Mouse (Mus musculus): ENCODE results near the gene Sf3a2. TPM values are rescaled to one million over a fixed set of nuclear protein-coding genes. Genes with fewer than 3 reads are reported as not detected.

Gene Sf3a2
- total RNA-seq, 2 experiments from 2014 or later, result 29.5 to 29.7 TPM

- intact Hi-C loops (cut with DNase I), result loop anchor here (1.0 kb wide), 2 partner anchors 16 to 27 kb away; no protein-coding TSS in a partner anchor
- DNase-seq, result peak; percentile 83 to 85
Observed at GRCm38 (mm10) chr10:80774549-80774948, 23.4 kb upstream of the Sf3a2 start.

- no peak for DNase-seq
- intact Hi-C loops (cut with DNase I), result loop anchor here (1.0 kb wide), 2 partner anchors 17 to 28 kb away; no protein-coding TSS in a partner anchor
Observed at GRCm38 (mm10) chr10:80774981-80775380, 23.0 kb upstream of the Sf3a2 start.

- DNase-seq, result no peak
- intact Hi-C loops (cut with DNase I), result no loop called here
Observed at GRCm38 (mm10) chr10:80775731-80776130, 22.3 kb upstream of the Sf3a2 start.

GRCm38 (mm10) chr10:80776358-80776869 is 21.6 kb upstream of the Sf3a2 start:
- intact Hi-C loops (cut with DNase I), result no loop called here
- DNase-seq, result no peak

- intact Hi-C loops (cut with DNase I), result no loop called here
- no peak for DNase-seq
Observed at GRCm38 (mm10) chr10:80777123-80777522, 20.9 kb upstream of the Sf3a2 start.

- intact Hi-C loops (cut with DNase I), result no loop called here
- DNase-seq, result no peak
Observed at GRCm38 (mm10) chr10:80779565-80779964, 18.4 kb upstream of the Sf3a2 start.

GRCm38 (mm10) chr10:80784302-80784701 is 13.7 kb upstream of the Sf3a2 start:
- DNase-seq, result no peak
- intact Hi-C loops (cut with DNase I), result no loop called here

GRCm38 (mm10) chr10:80784871-80785270 is 13.1 kb upstream of the Sf3a2 start:
- intact Hi-C loops (cut with DNase I), result no loop called here
- DNase-seq, result peak in 1 of 2 experiments; percentile 46

- DNase-seq, result no peak
- intact Hi-C loops (cut with DNase I), result no loop called here
Observed at GRCm38 (mm10) chr10:80785963-80786362, 12.0 kb upstream of the Sf3a2 start.

GRCm38 (mm10) chr10:80787517-80787916 is 10.5 kb upstream of the Sf3a2 start:
- DNase-seq, result no peak

GRCm38 (mm10) chr10:80790761-80791404 is 7.1 kb upstream of the Sf3a2 start:
- intact Hi-C loops (cut with DNase I), result no loop called here
- no peak for DNase-seq

More at GRCm38 (mm10) chr10:80787517-80787916, 10.5 kb upstream of the Sf3a2 start:
- intact Hi-C loops (cut with DNase I), result no loop called here

- intact Hi-C loops (cut with DNase I), result no loop called here
- DNase-seq, result no peak
Observed at GRCm38 (mm10) chr10:80791476-80792174, 6.4 kb upstream of the Sf3a2 start.

- DNase-seq, result no peak
- intact Hi-C loops (cut with DNase I), result no loop called here
Observed at GRCm38 (mm10) chr10:80792175-80793032, 5.6 kb upstream of the Sf3a2 start.

- DNase-seq, result no peak
- intact Hi-C loops (cut with DNase I), result no loop called here
Observed at GRCm38 (mm10) chr10:80793033-80793784, 4.8 kb upstream of the Sf3a2 start.

GRCm38 (mm10) chr10:80793803-80794202 is 4.2 kb upstream of the Sf3a2 start:
- no peak for DNase-seq
- intact Hi-C loops (cut with DNase I), result no loop called here

- intact Hi-C loops (cut with DNase I), result no loop called here
Observed at GRCm38 (mm10) chr10:80794750-80795149, 3.2 kb upstream of the Sf3a2 start.

GRCm38 (mm10) chr10:80796307-80796848 is 1.6 kb upstream of the Sf3a2 start:
- no peak for DNase-seq
- intact Hi-C loops (cut with DNase I), result no loop called here

More at GRCm38 (mm10) chr10:80794750-80795149, 3.2 kb upstream of the Sf3a2 start:
- no peak for DNase-seq

GRCm38 (mm10) chr10:80797186-80798149 is 530 bp upstream of the Sf3a2 start:
- DNase-seq, result no peak
- intact Hi-C loops (cut with DNase I), result no loop called here
